Mouse (Mus musculus): ENCODE results near the gene Grn. TPM values are rescaled to one million over a fixed set of nuclear protein-coding genes. Genes with fewer than 3 reads are reported as not detected.
A peak's percentile ranks its signal among the peaks of the same experiment; 100 is the strongest.

Grn gene
- total RNA-seq, 1 experiment, result 81.5 TPM

GRCm38 (mm10) chr11:102443740-102444139 is 13.6 kb downstream of the Grn start:
- Histone ChIP-seq H3K9me3 (ENCODE audit: control insufficient read depth, insufficient read depth, low read depth, low read length) (no peaks in the 10 kb centered on the region), H3K9ac (ENCODE audit: insufficient read depth, low read depth, low read length, poor library complexity, severe bottlenecking) (no peak overlapping the region), H3K27ac (ENCODE audit: insufficient read depth, low read depth, low read length, poor library complexity, severe bottlenecking) (no peak overlapping the region), H3K4me3 (ENCODE audit: insufficient read depth in 1 of 2, low read depth in 1 of 2, low read length in 2 of 2, poor library complexity in 1 of 2, severe bottlenecking in 1 of 2) (no peak overlapping the region; a peak in 1 of 4 replicates), H3K4me1 (ENCODE audit: control insufficient read depth in 2 of 2, insufficient read depth in 2 of 2, low read length in 2 of 2, poor library complexity in 1 of 2) (peaks cover 0 to 37% of the 10 kb centered on the region in 2 experiments; a peak in 2 of 4 replicates), H3K36me3 (ENCODE audit: control insufficient read depth, insufficient read depth, low read length, poor library complexity, severe bottlenecking) (no peaks in the 10 kb centered on the region)
- in situ Hi-C loops (cut with MboI; ENCODE audit: low sequenced_read_pairs in 2 of 2, unreplicated experiment in 2 of 2), result no loop called here
- DNase-seq (ENCODE audit: low read depth, low spot score), result no peak
- TF ChIP-seq MAFK (IDR thresholded peaks at IDR 0.05; ENCODE audit: insufficient read depth, low read depth, low read length) (no peak), CHD2 (IDR thresholded peaks at IDR 0.05; ENCODE audit: low read depth, low read length) (no peak), ZNF384 (IDR thresholded peaks at IDR 0.05; ENCODE audit: low read depth, low read length) (no peak), HCFC1 (IDR thresholded peaks at IDR 0.05; ENCODE audit: borderline replicate concordance, insufficient read depth, low read length) (no peak), ZC3H11A (IDR thresholded peaks at IDR 0.05; ENCODE audit: borderline replicate concordance, low read depth, low read length) (no peak)

GRCm38 (mm10) chr11:102444321-102444720 is 14.2 kb downstream of the Grn start:
- Histone ChIP-seq H3K4me1 (ENCODE audit: control insufficient read depth in 2 of 2, insufficient read depth in 2 of 2, low read length in 2 of 2, poor library complexity in 1 of 2) (peaks cover under 1 to 37% of the 10 kb centered on the region in 2 experiments; a peak in 2 of 4 replicates), H3K9me3 (ENCODE audit: control insufficient read depth, insufficient read depth, low read depth, low read length) (no peaks in the 10 kb centered on the region), H3K36me3 (ENCODE audit: control insufficient read depth, insufficient read depth, low read length, poor library complexity, severe bottlenecking) (no peaks in the 10 kb centered on the region), H3K4me3 (ENCODE audit: insufficient read depth in 1 of 2, low read depth in 1 of 2, low read length in 2 of 2, poor library complexity in 1 of 2, severe bottlenecking in 1 of 2) (no peak overlapping the region), H3K27ac (ENCODE audit: insufficient read depth, low read depth, low read length, poor library complexity, severe bottlenecking) (no peak overlapping the region), H3K9ac (ENCODE audit: insufficient read depth, low read depth, low read length, poor library complexity, severe bottlenecking) (no peak overlapping the region)
- in situ Hi-C loops (cut with MboI; ENCODE audit: low sequenced_read_pairs in 2 of 2, unreplicated experiment in 2 of 2), result no loop called here
- TF ChIP-seq HCFC1 (IDR thresholded peaks at IDR 0.05; ENCODE audit: borderline replicate concordance, insufficient read depth, low read length) (no peak), ZC3H11A (IDR thresholded peaks at IDR 0.05; ENCODE audit: borderline replicate concordance, low read depth, low read length) (no peak)
- DNase-seq (ENCODE audit: low read depth, low spot score), result no peak

GRCm38 (mm10) chr11:102444781-102445180 is 14.7 kb downstream of the Grn start:
- in situ Hi-C loops (cut with MboI; ENCODE audit: low sequenced_read_pairs in 2 of 2, unreplicated experiment in 2 of 2), result no loop called here
- no peak overlapping the region for H3K4me3 ChIP-seq (ENCODE audit: insufficient read depth in 1 of 2, low read depth in 1 of 2, low read length in 2 of 2, poor library complexity in 1 of 2, severe bottlenecking in 1 of 2)
- H3K4me1 ChIP-seq (ENCODE audit: control insufficient read depth in 2 of 2, insufficient read depth in 2 of 2, low read length in 2 of 2, poor library complexity in 1 of 2), result peaks cover 2 to 35% of the 10 kb centered on the region in 2 experiments; a peak in 2 of 4 replicates
- H3K36me3 ChIP-seq (ENCODE audit: control insufficient read depth, insufficient read depth, low read length, poor library complexity, severe bottlenecking), result no peaks in the 10 kb centered on the region
- H3K9ac ChIP-seq (ENCODE audit: insufficient read depth, low read depth, low read length, poor library complexity, severe bottlenecking), result no peak overlapping the region
- H3K9me3 ChIP-seq (ENCODE audit: control insufficient read depth, insufficient read depth, low read depth, low read length), result no peaks in the 10 kb centered on the region
- H3K27ac ChIP-seq (ENCODE audit: insufficient read depth, low read depth, low read length, poor library complexity, severe bottlenecking), result no peak overlapping the region
- no peak for DNase-seq (ENCODE audit: low read depth, low spot score)
- TF ChIP-seq ZNF384 (IDR thresholded peaks at IDR 0.05; ENCODE audit: low read depth, low read length) (no peak), ZC3H11A (IDR thresholded peaks at IDR 0.05; ENCODE audit: borderline replicate concordance, low read depth, low read length) (no peak), HCFC1 (IDR thresholded peaks at IDR 0.05; ENCODE audit: borderline replicate concordance, insufficient read depth, low read length) (no peak), MAFK (IDR thresholded peaks at IDR 0.05; ENCODE audit: insufficient read depth, low read depth, low read length) (no peak), CHD2 (IDR thresholded peaks at IDR 0.05; ENCODE audit: low read depth, low read length) (no peak)

- no peak overlapping the region for H3K4me3 ChIP-seq (ENCODE audit: insufficient read depth in 1 of 2, low read depth in 1 of 2, low read length in 2 of 2, poor library complexity in 1 of 2, severe bottlenecking in 1 of 2)
Measured at GRCm38 (mm10) chr11:102445264-102445890, 15.3 kb downstream of the Grn start.

More at GRCm38 (mm10) chr11:102445264-102445890, 15.3 kb downstream of the Grn start:
- Histone ChIP-seq H3K9ac (ENCODE audit: insufficient read depth, low read depth, low read length, poor library complexity, severe bottlenecking) (no peak overlapping the region), H3K36me3 (ENCODE audit: control insufficient read depth, insufficient read depth, low read length, poor library complexity, severe bottlenecking) (no peaks in the 10 kb centered on the region), H3K9me3 (ENCODE audit: control insufficient read depth, insufficient read depth, low read depth, low read length) (no peaks in the 10 kb centered on the region), H3K4me1 (ENCODE audit: control insufficient read depth in 2 of 2, insufficient read depth in 2 of 2, low read length in 2 of 2, poor library complexity in 1 of 2) (peaks cover 2 to 31% of the 10 kb centered on the region in 2 experiments; a peak in 2 of 4 replicates), H3K27ac (ENCODE audit: insufficient read depth, low read depth, low read length, poor library complexity, severe bottlenecking) (no peak overlapping the region)
- DNase-seq (ENCODE audit: low read depth, low spot score), result peak; percentile 56
- in situ Hi-C loops (cut with MboI; ENCODE audit: low sequenced_read_pairs in 2 of 2, unreplicated experiment in 2 of 2), result no loop called here
- TF ChIP-seq ZC3H11A (IDR thresholded peaks at IDR 0.05; ENCODE audit: borderline replicate concordance, low read depth, low read length) (no peak), ZNF384 (IDR thresholded peaks at IDR 0.05; ENCODE audit: low read depth, low read length) (no peak), HCFC1 (IDR thresholded peaks at IDR 0.05; ENCODE audit: borderline replicate concordance, insufficient read depth, low read length) (no peak), MAFK (IDR thresholded peaks at IDR 0.05; ENCODE audit: insufficient read depth, low read depth, low read length) (no peak), CHD2 (IDR thresholded peaks at IDR 0.05; ENCODE audit: low read depth, low read length) (no peak)
